Mouse (Mus musculus) heart, adult 9 months (tissue): ENCODE results near the gene 4930452B06Rik.

Source experiments
- DNase-seq, 2 experiments: peaks; one replicate each; pipeline ENCODE4 v3.0.0; 2022; ENCODE audit warnings: low spot score in 2 of 2

The 4930452B06Rik gene

GRCm38 (mm10) chr14:8451117-8451516 lies 214.9 kb downstream of the 4930452B06Rik start:
- DNase-seq: no peak

- no peak for DNase-seq
Observed at GRCm38 (mm10) chr14:8450342-8450741, 215.7 kb downstream of the 4930452B06Rik start.

GRCm38 (mm10) chr14:8449299-8449698 lies 216.7 kb downstream of the 4930452B06Rik start:
- DNase-seq: no peak

- DNase-seq: no peak
Observed at GRCm38 (mm10) chr14:8447352-8447751, 218.7 kb downstream of the 4930452B06Rik start.

DNA sequence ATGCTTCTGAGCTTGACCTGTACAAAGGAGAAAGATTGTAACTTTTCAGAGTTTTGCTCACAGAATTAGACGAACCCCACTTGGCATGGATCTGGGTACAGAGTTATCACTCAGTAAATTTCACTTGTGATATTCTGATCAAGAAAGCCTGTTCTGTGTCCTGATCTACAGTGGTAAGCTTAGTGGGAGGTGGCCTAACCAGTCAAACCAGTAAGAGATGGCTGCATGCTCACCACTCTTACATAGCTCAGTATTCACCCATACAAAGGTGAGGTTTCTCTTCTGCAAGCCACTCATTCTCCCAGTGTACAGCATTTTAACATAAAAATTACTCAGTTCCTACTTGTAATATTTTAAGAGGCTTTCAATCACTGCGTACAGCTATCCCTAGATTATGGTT lies 221.7 kb downstream of the 4930452B06Rik start:
- DNase-seq: no peak

DNA sequence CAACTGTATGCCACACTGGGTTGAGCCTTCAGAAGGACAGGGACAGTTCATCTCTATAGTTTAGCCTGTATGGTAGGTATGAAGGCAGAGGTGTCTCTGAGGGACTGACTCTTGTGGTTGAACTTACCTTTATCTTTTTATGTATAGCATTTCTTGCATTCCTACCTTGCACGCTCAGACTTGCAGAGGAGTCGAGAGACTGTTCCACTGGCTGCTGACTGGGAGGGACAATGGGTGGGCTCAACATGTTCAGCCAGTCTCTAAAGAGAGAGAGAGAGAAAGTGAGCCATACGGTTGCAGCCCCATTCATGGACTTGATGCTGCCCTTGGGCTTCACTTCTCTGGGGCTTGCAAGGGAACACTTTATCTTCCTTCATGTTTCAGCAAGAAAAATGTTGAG lies 223.3 kb downstream of the 4930452B06Rik start:
- no peak for DNase-seq

DNA sequence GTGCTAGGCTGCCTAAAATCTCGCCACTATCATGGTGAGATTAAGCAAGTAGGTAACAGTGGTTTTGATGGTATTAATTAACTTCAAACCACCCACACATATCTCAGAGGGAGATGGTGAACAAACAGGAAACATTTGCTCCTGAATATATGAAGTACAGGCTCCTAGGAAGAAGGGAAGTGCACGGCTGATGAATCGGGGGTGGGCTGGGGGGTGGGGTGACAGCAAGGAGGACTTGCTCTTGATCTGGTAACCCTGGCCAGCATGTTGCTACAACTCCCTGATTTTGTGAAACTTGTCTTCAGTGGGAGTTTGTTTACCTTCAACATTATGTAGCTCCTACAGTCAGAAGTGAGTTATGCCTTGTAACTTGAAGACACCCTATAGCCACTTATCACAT lies 224.4 kb downstream of the 4930452B06Rik start:
- no peak for DNase-seq

DNA sequence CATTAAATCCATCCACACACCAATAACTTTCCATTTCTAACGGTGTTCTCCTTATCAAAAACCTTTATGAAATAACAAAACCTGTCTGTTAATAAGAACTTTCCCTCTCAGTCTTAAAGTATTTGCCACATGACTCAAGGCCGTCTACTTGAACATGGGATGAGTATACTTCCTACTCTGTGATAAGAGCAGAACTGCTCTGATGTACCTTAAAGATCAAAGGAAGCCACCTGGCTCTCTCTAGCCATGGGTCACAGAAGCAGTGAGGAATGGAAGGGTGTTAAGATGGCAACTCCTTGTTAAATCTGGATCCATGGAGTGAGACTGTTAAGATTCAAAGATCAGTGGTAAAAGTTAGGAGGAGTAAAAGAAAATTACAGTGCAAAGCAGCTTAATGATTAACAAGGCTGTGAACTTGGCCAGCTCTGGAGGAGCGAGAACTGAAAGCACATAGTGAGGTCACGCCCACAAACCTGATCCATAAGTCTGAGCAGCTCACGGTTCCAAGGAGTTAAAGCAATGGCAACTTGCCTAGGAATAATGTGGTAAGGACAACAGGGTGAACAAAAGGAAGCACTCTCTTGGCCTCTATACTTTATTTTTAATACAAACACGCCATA lies 235.3 kb downstream of the 4930452B06Rik start:
- DNase-seq: no peak

DNA sequence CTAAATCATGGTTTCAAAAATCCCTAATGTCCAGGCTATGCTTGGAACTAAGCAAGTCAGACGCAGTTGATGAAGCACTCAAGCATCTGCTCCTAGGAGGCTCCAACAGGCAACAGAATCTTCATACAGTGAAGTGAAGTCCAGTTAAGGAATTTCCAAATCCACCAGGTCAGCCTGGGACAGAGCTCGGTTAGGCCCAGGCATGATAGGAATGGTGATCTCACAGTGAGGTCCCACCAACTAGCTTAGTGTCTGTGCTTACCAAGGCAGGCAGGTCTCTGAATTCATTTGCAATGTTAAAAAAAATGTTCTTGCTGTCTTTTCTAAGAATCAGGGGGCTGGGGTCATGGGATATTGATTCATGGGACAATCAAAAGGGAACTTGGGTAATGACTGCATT lies 236.3 kb downstream of the 4930452B06Rik start:
- DNase-seq: no peak

DNA sequence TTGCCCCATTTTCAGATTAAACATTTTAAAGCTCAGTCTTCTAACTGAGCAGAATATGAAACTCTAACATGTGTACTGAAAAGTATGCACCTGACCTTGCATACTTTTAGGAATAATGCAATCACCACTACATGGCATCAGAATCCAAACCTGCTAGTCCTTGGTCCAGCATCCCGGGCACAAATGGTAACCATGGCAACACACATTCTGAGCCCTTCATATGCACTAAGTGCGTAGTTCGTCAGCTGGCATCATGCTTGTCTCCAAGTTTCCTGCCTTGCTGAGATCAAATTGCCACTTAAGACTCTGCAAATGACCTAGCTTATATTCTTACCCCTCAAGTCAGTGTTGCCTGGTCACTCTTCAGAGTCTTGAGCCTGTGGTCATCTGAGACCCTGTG lies 243.2 kb downstream of the 4930452B06Rik start:
- no peak for DNase-seq

- no peak for DNase-seq
Observed at GRCm38 (mm10) chr14:8421199-8421787, 244.7 kb downstream of the 4930452B06Rik start.

GRCm38 (mm10) chr14:8418610-8419009 lies 247.4 kb downstream of the 4930452B06Rik start:
- DNase-seq: no peak

- no peak for DNase-seq
Observed at GRCm38 (mm10) chr14:8405946-8406345, 260.1 kb downstream of the 4930452B06Rik start.

DNA sequence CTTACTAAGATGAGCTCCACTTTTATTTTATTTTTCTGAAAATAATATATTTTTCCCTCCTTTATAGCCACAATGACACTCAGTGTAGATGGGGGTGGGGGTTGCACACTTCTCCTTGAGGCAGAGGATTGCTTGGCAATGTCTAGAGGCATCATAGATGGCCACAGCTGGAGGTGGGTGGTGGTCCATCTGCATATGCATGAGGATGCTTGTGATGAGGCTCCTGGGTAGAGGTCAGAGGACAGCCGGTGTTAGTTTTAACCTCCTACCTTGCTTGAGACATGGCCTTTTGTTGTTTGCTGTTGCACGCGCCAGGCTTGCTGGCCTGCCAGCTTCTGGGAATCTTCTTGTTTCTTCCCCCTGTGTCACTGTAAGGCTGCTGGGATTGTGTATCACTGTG lies 262.7 kb downstream of the 4930452B06Rik start:
- DNase-seq: no peak

DNA sequence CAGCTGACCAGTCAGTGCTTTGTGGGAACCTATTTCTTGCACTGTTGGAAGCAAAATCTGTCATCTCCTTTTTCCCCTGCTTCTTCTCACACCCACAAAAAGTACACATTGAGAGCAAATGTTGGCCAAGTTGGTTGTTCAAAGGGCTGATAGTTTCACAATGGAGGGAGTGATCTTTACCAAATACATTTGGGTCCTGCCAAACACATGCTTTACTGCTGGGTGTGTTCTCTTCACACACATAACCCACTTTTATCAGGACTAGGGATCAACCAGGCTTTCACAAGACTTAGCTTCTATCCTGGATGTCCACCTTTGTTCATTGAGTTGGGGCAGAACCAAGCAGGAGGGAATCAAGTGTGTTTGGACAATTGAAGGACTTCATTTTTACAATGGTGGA lies 267.5 kb downstream of the 4930452B06Rik start:
- DNase-seq: no peak

GRCm38 (mm10) chr14:8395690-8396287 lies 270.3 kb downstream of the 4930452B06Rik start:
- no peak for DNase-seq

- no peak for DNase-seq
Observed at GRCm38 (mm10) chr14:8392181-8392825, 273.7 kb downstream of the 4930452B06Rik start.
